Mouse (Mus musculus) skeletal muscle tissue, adult 2 months (tissue): ENCODE results near the gene Sh3gl1.

Experiments used
- DNase-seq: peaks from one replicate; pipeline ENCODE4 v3.0.0-alpha.2; 2012; ENCODE audit warnings: low read depth, low spot score

The Sh3gl1 gene

DNA sequence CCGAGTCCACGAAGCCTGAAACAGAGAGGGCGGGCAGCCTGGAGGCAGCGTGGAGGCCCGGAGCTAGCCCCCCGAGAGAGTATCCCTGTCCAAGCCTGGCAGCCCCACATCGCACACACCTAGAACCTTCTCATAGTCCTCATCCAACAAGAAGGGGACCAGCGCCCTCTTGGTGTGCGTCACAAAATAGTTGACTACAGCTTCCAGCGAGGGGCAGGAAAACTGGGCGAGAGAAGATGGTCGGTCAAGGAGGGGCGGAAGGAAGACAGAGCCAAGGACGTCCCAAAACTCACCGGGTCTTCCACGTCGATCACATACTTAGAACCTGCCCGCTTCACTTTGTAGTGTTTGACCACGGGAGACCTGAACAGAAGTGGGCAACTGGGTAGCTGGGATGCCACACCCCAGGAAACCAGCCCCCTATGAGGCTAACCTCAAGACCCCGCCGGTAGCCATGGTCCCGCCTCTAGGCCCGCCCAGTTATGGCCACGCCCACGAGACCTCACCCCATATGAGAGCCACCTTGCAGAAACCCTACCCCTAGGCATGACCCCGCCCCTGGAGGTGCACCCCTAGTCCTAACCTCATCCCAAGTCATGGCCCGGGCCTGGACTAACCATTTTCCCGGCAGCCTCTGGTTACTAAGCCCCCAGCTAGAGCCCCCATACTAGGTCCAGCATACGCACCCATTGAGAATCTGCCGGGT is 36.5 kb downstream of the Sh3gl1 start:
- DNase-seq: no peak

- no peak for DNase-seq
Measured at GRCm38 (mm10) chr17:55996007-55996406, 40.4 kb downstream of the Sh3gl1 start.

- no peak for DNase-seq
Measured at GRCm38 (mm10) chr17:55990278-55990898, 46.0 kb downstream of the Sh3gl1 start.

- DNase-seq: no peak
Measured at GRCm38 (mm10) chr17:55986030-55986961, 50.1 kb downstream of the Sh3gl1 start, which contains the start of gene Fsd1. Fsd1 (plus strand) TSS chr17:55986509.

GRCm38 (mm10) chr17:55977301-55977700 is 59.1 kb downstream of the Sh3gl1 start:
- DNase-seq: no peak

- DNase-seq: peak; percentile 59
Measured at GRCm38 (mm10) chr17:55976255-55976862, 60.1 kb downstream of the Sh3gl1 start.

DNA sequence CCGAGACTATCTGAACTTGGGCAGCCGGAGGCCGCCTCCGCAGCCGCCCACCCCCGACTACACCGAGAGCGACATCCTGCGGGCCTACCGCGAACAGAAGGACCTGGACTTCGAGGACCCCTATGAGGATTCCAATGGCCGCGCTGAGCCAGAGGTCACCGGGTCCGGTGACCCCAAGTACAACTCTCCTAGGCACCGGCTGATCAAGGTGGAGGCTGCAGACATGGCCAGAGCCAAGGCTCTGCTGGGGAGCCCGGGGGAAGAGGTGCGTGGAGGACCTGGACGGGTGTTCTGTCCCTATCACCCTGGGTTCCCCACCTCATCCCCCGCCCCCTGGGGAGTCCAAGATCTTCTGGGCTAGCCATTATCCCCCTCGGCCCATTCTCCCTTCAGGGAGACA is 65.0 kb downstream of the Sh3gl1 start:
- no peak for DNase-seq

DNA sequence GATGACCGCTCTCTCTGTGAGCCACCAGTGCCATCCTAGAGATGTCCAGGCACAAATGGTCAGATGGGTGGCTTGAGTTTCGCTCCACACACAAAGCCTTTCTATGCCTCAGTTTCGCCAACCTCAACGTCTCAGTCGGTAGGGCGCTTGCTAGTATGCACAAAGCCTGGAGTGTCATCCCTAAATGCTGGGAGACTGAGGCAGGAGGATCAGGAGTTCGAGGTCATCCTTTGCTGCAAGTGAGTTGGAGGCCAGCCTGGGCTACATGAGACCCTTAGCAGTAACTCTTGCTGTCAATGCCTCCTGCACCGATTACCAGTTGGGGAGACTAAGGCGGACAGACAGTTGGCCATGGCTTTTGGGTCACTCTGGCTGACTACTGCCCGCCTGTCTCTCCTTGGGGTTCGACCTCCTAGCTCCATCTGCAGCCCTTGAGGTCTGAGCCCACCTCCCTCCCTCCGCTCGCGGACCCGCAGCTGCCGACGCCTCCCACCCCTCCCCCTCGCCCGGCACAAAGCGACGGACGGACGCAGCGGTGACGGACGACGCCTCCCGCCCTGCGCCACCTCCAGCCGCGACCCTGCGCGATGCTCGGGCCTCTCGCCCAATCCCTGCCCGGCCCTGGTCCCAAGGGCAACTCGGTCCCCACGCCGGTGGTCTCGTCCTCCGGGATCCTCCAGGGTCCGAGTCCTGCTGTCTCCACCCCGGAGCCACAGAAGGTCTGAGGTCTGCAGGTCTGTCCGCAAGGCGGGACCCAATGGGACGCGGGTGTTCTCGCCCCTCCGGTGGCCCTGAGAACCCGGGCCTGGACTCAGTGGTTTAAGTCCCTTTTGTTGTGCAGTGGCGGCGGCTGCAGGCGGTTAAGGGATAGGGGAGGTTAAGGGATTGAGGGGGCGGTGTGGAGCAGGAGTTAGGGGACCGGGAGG is 66.2 kb downstream of the Sh3gl1 start, which contains the start of gene Shd:
Shd (plus strand) TSS at position 502 of the 926 bp plus-strand sequence.
- no peak for DNase-seq

DNA sequence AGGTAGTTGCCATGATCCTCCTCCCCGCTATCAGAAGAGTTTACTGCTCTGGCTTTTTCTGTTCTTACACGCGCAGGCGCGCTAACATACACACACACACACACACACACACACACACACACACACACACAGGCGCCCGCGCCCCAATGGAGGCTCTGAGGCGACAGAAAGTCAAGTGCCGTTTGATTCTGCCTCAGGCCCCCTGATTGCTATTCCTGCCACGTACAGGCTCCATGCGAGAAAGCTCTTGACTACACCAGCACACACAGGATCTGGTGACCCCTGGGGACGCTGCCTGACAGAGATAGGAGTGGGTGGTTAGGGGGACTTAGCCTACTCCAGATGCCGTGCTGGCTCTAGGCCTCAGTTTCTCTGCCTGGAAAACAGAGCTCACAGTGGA is 66.9 kb downstream of the Sh3gl1 start:
- no peak for DNase-seq

DNA sequence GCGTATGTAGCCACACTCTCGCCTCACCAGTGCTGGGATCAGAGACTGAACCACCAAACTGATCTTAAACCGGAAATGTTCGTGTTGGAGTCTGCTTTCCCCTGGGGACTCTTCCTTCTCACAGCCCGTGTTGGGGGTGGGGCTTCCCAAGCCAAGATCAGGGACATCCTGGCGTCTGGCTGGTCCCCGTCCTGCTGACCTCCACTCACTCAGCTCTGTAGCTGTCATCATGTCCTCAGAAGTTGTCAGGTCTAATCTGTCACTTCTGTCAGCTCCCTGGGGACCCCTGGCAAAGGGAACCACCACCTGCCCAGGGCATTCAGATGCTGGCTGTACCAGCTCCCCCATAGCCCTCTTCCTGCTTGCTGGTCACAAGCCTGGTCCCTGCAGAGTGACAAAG is 68.2 kb downstream of the Sh3gl1 start:
- DNase-seq: no peak

DNA sequence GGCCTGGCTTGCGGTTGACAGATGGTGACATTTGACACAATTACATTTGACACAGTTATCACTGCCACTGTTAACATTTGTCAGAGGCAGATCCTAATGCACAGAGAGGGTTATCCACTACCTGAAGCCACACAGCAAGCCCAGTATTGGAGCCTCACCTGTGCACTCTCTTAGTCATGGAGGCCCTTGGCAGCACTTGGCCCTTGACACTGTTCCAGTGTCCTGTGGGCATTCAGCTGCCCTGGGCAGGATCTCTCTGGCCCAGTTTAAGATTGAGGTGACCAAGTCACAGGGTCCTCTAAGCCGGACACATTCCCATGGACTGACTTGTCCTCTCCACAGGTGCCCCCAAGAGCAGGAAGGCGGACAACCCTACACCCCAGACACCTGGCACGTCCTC is 69.2 kb downstream of the Sh3gl1 start:
- no peak for DNase-seq
